Mouse (Mus musculus) MEL (cell line): ENCODE measurements around the gene Trpc4. TPM values are rescaled to one million over a fixed set of nuclear protein-coding genes. Genes with fewer than 3 reads are reported as not detected.

ENCODE experiments used
- DNase-seq: peaks from one replicate; pipeline ENCODE4 v3.0.0; 2011; ENCODE audit warnings: low read depth, low spot score
- H3K27ac ChIP-seq: 2 replicates; pipeline ENCODE4 v1.5.1; 2012; ENCODE audit warnings: low read depth, mild to moderate bottlenecking, control low read depth, low read length, moderate library complexity; ENCODE audit not compliant: control insufficient read depth
- H3K27me3 ChIP-seq, 2 experiments: fragments of 150-350 bp in 1 of 2; sonication (generic) in 1 of 2; 2 replicates each; pipeline ENCODE4 v1.6.1; 2012; ENCODE audit warnings: low read length in 2 of 2, mild to moderate bottlenecking in 2 of 2, improper control_type of control experiment in 1 of 2, moderate library complexity in 1 of 2; ENCODE audit not compliant: insufficient read depth in 2 of 2, control insufficient read depth in 1 of 2
- H3K36me3 ChIP-seq, 2 experiments: 2 replicates each; pipeline ENCODE4 v1.6.1; 2012 to 2014; ENCODE audit warnings: low read length in 2 of 2, improper control_type of control experiment in 1 of 2, inconsistent platforms in 1 of 2, mild to moderate bottlenecking in 1 of 2; ENCODE audit not compliant: insufficient read depth in 2 of 2, control insufficient read depth in 1 of 2
- H3K4me1 ChIP-seq, 2 experiments: fragments of 150-350 bp in 1 of 2; sonication (generic) in 1 of 2; 2 replicates each; pipeline ENCODE4 v1.6.1; 2012; ENCODE audit warnings: low read length in 2 of 2, improper control_type of control experiment in 1 of 2, mild to moderate bottlenecking in 1 of 2; ENCODE audit not compliant: insufficient read depth in 2 of 2, control insufficient read depth in 1 of 2
- H3K4me3 ChIP-seq, 2 experiments: fragments of 150-350 bp in 1 of 2; sonication (generic) in 1 of 2; 2 replicates each; pipeline ENCODE4 v1.5.1; 2012; ENCODE audit warnings: low read depth in 2 of 2, low read length in 2 of 2, mild to moderate bottlenecking in 2 of 2, moderate library complexity in 2 of 2, control low read depth in 1 of 2, improper control_type of control experiment in 1 of 2; ENCODE audit not compliant: control insufficient read depth in 1 of 2, insufficient read depth in 1 of 2
- H3K79me2 ChIP-seq: 2 replicates; pipeline ENCODE4 v1.6.1; 2012; ENCODE audit warnings: mild to moderate bottlenecking, low read length, moderate library complexity; ENCODE audit not compliant: control insufficient read depth, poor library complexity, insufficient read depth
- H3K9ac ChIP-seq: 2 replicates; pipeline ENCODE4 v1.6.1; 2012; ENCODE audit warnings: low read depth, mild to moderate bottlenecking, control low read depth, low read length, moderate library complexity; ENCODE audit not compliant: control insufficient read depth, poor library complexity, severe bottlenecking
- H3K9me3 ChIP-seq: fragments of 150-350 bp; sonication (generic); replicated peaks from 2 replicates; pipeline ENCODE4 v1.6.1; 2012; ENCODE audit warnings: mild to moderate bottlenecking, low read length, improper control_type of control experiment, moderate library complexity; ENCODE audit not compliant: insufficient read depth
- ELF1 ChIP-seq: IDR thresholded peaks from 2 replicates; pipeline ENCODE4 v1.6.1; 2014; ENCODE audit warnings: low read depth, mild to moderate bottlenecking, inconsistent platforms, low read length, improper control_type of control experiment, moderate library complexity
- GABPA ChIP-seq: IDR thresholded peaks from 2 replicates; pipeline ENCODE4 v1.6.1; 2012; ENCODE audit warnings: low read depth, mild to moderate bottlenecking, inconsistent platforms, low read length, improper control_type of control experiment, moderate library complexity
- GATA1 ChIP-seq: IDR thresholded peaks from 2 replicates; pipeline ENCODE4 v1.6.1; 2011; ENCODE audit warnings: low read depth, low read length, improper control_type of control experiment
- HCFC1 ChIP-seq: IDR thresholded peaks from 2 replicates; pipeline ENCODE4 v1.6.1; 2012; ENCODE audit warnings: low read depth, mild to moderate bottlenecking, inconsistent platforms, low read length, improper control_type of control experiment, moderate library complexity
- JUND ChIP-seq: IDR thresholded peaks from 2 replicates; pipeline ENCODE4 v1.6.1; 2011; ENCODE audit warnings: low read depth, mild to moderate bottlenecking, improper control_type of control experiment, low read length
- KAT2A ChIP-seq: conservative IDR thresholded peaks from 2 replicates; pipeline ENCODE4 v1.6.1; 2012; ENCODE audit warnings: low read depth, low read length, improper control_type of control experiment, inconsistent platforms
- MAX ChIP-seq: IDR thresholded peaks from 2 replicates; pipeline ENCODE4 v1.6.1; 2011; ENCODE audit warnings: low read length, improper control_type of control experiment
- MAZ ChIP-seq: IDR thresholded peaks from 2 replicates; pipeline ENCODE4 v1.6.1; 2012; ENCODE audit warnings: low read depth, mild to moderate bottlenecking, inconsistent platforms, low read length, improper control_type of control experiment
- MEF2A ChIP-seq: IDR thresholded peaks from 2 replicates; pipeline ENCODE4 v1.6.1; 2014; ENCODE audit warnings: low read depth, mild to moderate bottlenecking, inconsistent platforms, low read length, improper control_type of control experiment; ENCODE audit not compliant: poor library complexity, insufficient replicate concordance, severe bottlenecking; ENCODE audit errors: extremely low read depth
- MXI1 ChIP-seq: IDR thresholded peaks from 2 replicates; pipeline ENCODE4 v1.6.1; 2011; ENCODE audit warnings: mild to moderate bottlenecking, low read depth, low read length, improper control_type of control experiment
- MYB ChIP-seq: IDR thresholded peaks from 2 replicates; pipeline ENCODE4 v1.6.1; 2011; ENCODE audit warnings: mild to moderate bottlenecking, low read depth, low read length, improper control_type of control experiment
- NELFE ChIP-seq: IDR thresholded peaks from 2 replicates; pipeline ENCODE4 v1.6.1; 2011; ENCODE audit warnings: low read depth, low read length, improper control_type of control experiment
- NRF1 ChIP-seq: IDR thresholded peaks from 2 replicates; pipeline ENCODE4 v1.6.1; 2014; ENCODE audit warnings: low read depth, mild to moderate bottlenecking, inconsistent platforms, low read length, improper control_type of control experiment, moderate library complexity; ENCODE audit not compliant: poor library complexity, insufficient read depth, severe bottlenecking
- POLR2A ChIP-seq, 2 experiments: IDR thresholded peaks; 2 replicates each; pipeline ENCODE4 v1.6.1; 2011 to 2012; ENCODE audit warnings: low read length in 2 of 2, mild to moderate bottlenecking in 2 of 2, control low read depth in 1 of 2, improper control_type of control experiment in 1 of 2, low read depth in 1 of 2, moderate library complexity in 1 of 2; ENCODE audit not compliant: control insufficient read depth in 1 of 2, insufficient read depth in 1 of 2, poor library complexity in 1 of 2
- POLR2AphosphoS2 ChIP-seq: IDR thresholded peaks from 2 replicates; pipeline ENCODE4 v1.6.1; 2011; ENCODE audit warnings: low read length, improper control_type of control experiment
- RAD21 ChIP-seq: IDR thresholded peaks from 2 replicates; pipeline ENCODE4 v1.6.1; 2011; ENCODE audit warnings: mild to moderate bottlenecking, low read depth, low read length, improper control_type of control experiment
- RCOR1 ChIP-seq: IDR thresholded peaks from 2 replicates; pipeline ENCODE4 v1.6.1; 2012; ENCODE audit warnings: low read depth, mild to moderate bottlenecking, inconsistent platforms, low read length, improper control_type of control experiment
- SMC3 ChIP-seq: IDR thresholded peaks from 2 replicates; pipeline ENCODE4 v1.6.1; 2011; ENCODE audit warnings: low read depth, low read length, improper control_type of control experiment
- TAL1 ChIP-seq: IDR thresholded peaks from 2 replicates; pipeline ENCODE4 v1.6.1; 2012; ENCODE audit warnings: mild to moderate bottlenecking, inconsistent platforms, low read length, moderate library complexity, mixed read lengths
- TBP ChIP-seq: IDR thresholded peaks from 2 replicates; pipeline ENCODE4 v1.8.0; 2011; ENCODE audit warnings: low read depth, low read length, improper control_type of control experiment
- USF1 ChIP-seq: IDR thresholded peaks from 2 replicates; pipeline ENCODE4 v1.6.1; 2014; ENCODE audit warnings: low read depth, mild to moderate bottlenecking, inconsistent platforms, low read length, improper control_type of control experiment, moderate library complexity
- ZC3H11A ChIP-seq: IDR thresholded peaks from 2 replicates; pipeline ENCODE4 v1.6.1; 2012; ENCODE audit warnings: low read depth, mild to moderate bottlenecking, inconsistent platforms, low read length, improper control_type of control experiment
- ZKSCAN1 ChIP-seq: IDR thresholded peaks from 2 replicates; pipeline ENCODE4 v1.6.1; 2012; ENCODE audit warnings: low read depth, mild to moderate bottlenecking, inconsistent platforms, low read length, improper control_type of control experiment, moderate library complexity
- ZNF384 ChIP-seq: IDR thresholded peaks from 2 replicates; pipeline ENCODE4 v1.6.1; 2012; ENCODE audit warnings: low read depth, mild to moderate bottlenecking, inconsistent platforms, low read length, improper control_type of control experiment
- polyA plus RNA-seq, 2 experiments: library from polyadenylated mRNA; stranded (reverse) in 1 of 2; unstranded in 1 of 2; fragments of >175 nt in 1 of 2; fragments of >200 nt in 1 of 2; gene quantifications; 2 replicates each; pipeline versions ENCODE4 v1.2.1 to v1.2.4; 2012; ENCODE audit warnings: low replicate concordance in 2 of 2, low read depth in 1 of 2; ENCODE audit not compliant: insufficient read length in 2 of 2, insufficient read depth in 1 of 2, missing spikeins in 1 of 2
- total RNA-seq: library from RNA; depleted of rRNA; stranded (reverse); fragments of 300-350 nt; gene quantifications from 2 replicates; pipeline ENCODE4 v1.2.3, GENCODE M21; 2012

The Trpc4 gene
- total and polyA plus RNA-seq, 3 experiments = not detected

- H3K4me1 ChIP-seq = no peaks in the 10 kb centered on the region
- no peaks in the 10 kb centered on the region; a peak in 1 of 4 replicates for H3K27me3 ChIP-seq
- H3K36me3 ChIP-seq = no peaks in the 10 kb centered on the region
- H3K9me3 ChIP-seq = no peaks in the 10 kb centered on the region
- H3K27ac ChIP-seq = no peak overlapping the region
- DNase-seq = no peak
- TF ChIP-seq NELFE (no peak), ZKSCAN1 (no peak), MXI1 (no peak), GATA1 (no peak), ZNF384 (no peak), TBP (no peak), MAZ (no peak), RCOR1 (no peak), ZC3H11A (no peak), MAX (no peak), POLR2AphosphoS2 (no peak), USF1 (no peak), HCFC1 (no peak), JUND (no peak), ELF1 (no peak), RAD21 (no peak), POLR2A (IDR thresholded peaks at IDR 0.05; ENCODE audit: control insufficient read depth in 1 of 2, insufficient read depth in 1 of 2, low read depth in 1 of 2, low read length in 2 of 2, poor library complexity in 1 of 2) (no peak), MYB (no peak), KAT2A (no peak), NRF1 (no peak)
- H3K79me2 ChIP-seq = no peaks in the 10 kb centered on the region
- H3K4me3 ChIP-seq = no peak overlapping the region
- no peak overlapping the region for H3K9ac ChIP-seq
Measured at GRCm38 (mm10) chr3:54154844-54155638, 794 bp upstream of the Trpc4 start.

- Histone ChIP-seq H3K27me3 (no peaks in the 10 kb centered on the region; a peak in 1 of 4 replicates), H3K9me3 (no peaks in the 10 kb centered on the region), H3K4me3 (no peak overlapping the region), H3K36me3 (no peaks in the 10 kb centered on the region), H3K9ac (no peak overlapping the region), H3K79me2 (no peaks in the 10 kb centered on the region), H3K27ac (no peak overlapping the region), H3K4me1 (no peaks in the 10 kb centered on the region)
- no peak for DNase-seq
- TF ChIP-seq MEF2A = no peak
- TF ChIP-seq GABPA = no peak
- no peak for TF ChIP-seq TAL1
- TF ChIP-seq SMC3 = no peak
- TF ChIP-seq HCFC1 = no peak
- TF ChIP-seq POLR2A (IDR thresholded peaks at IDR 0.05; ENCODE audit: control insufficient read depth in 1 of 2, insufficient read depth in 1 of 2, low read depth in 1 of 2, low read length in 2 of 2, poor library complexity in 1 of 2) = no peak
Measured at GRCm38 (mm10) chr3:54156316-54157000, 623 bp downstream of the Trpc4 start.
